ENCODE assay signal across 18 mouse cellular contexts in genomic region chr12:78219191-78219825, GRCm38 (mm10). TPM values are rescaled to one million over a fixed set of nuclear protein-coding genes. Genes with fewer than 3 reads are reported as not detected.
DNase-seq lines count a peak whose midpoint lies in the region; ATAC-seq and TF ChIP-seq lines count a peak whose summit lies in the region.
"Had no signal": no experiment of that assay in that cellular context is flagged by ENCODE, and none has a peak within 500 bp of the region (broad histone marks: within the 10 kb centered on the region; RNA-seq: fewer than 3 reads in every experiment).

No protein-coding gene starts in this region.

- peak; percentile 22 to 32 for DNase-seq in heart, adult 18-20 months
- DNase-seq in heart, postnatal 25 days (ENCODE audit: low spot score) = no peak
- DNase-seq in lung, postnatal 0 days (ENCODE audit: low spot score) = peak; percentile 35
- DNase-seq in lung, postnatal 4 days = no peak
- DNase-seq in splenic B cell, adult 2 months (ENCODE audit: low read depth, low spot score) = peak; percentile 43
- DNase-seq in right cerebral cortex, postnatal 36 days (ENCODE audit: low spot score in 2 of 2) = no peak
- no peak for DNase-seq in frontal cortex, adult 2 months (ENCODE audit: extremely low spot score in 1 of 2, low spot score in 1 of 2)
- DNase-seq: cerebellum, adult 9-11 months; heart, postnatal 4 days; kidney, adult 11 months; retina, postnatal 1 day had no signal

- no peak for ATAC-seq in lung, postnatal 0 days
- ATAC-seq in hematopoietic stem cell, adult 5-6 weeks (replicated peaks in 1 of 2; ENCODE audit: insufficient read depth in 1 of 2, low FRiP score in 2 of 2, low TSS enrichment in 1 of 2, low read depth in 1 of 2, poor library complexity in 2 of 2, severe bottlenecking in 2 of 2) = peak; percentile 22 to 36; a peak in 2 of 4 replicates

- H3K9me3 ChIP-seq in lung, postnatal 0 days (ENCODE audit: low read length) = no peaks in the 10 kb centered on the region
- H3K9me3 ChIP-seq: limb, embryonic 15.5 days; neural tube, embryonic 15.5 days had no signal

- H3K36me3 ChIP-seq in lung, postnatal 0 days (ENCODE audit: insufficient read depth, low read length) = no peaks in the 10 kb centered on the region
- no peaks in the 10 kb centered on the region for H3K36me3 ChIP-seq in splenic B cell, adult 2 months (ENCODE audit: control insufficient read depth, insufficient read depth, low read length, poor library complexity, severe bottlenecking)
- H3K36me3 ChIP-seq: limb, embryonic 15.5 days; neural tube, embryonic 15.5 days had no signal

- H3K27me3 ChIP-seq in lung, postnatal 0 days (replicated peaks; ENCODE audit: insufficient read depth, low read length) = no peaks in the 10 kb centered on the region
- no peaks in the 10 kb centered on the region for H3K27me3 ChIP-seq in splenic B cell, adult 2 months (ENCODE audit: control insufficient read depth, insufficient read depth, low read length, poor library complexity, severe bottlenecking)
- H3K27me3 ChIP-seq: limb, embryonic 15.5 days; neural tube, embryonic 15.5 days had no signal

- intact Hi-C loops in heart, postnatal 25 days (cut with DNase I) = no loop called here

- no peak for TF ChIP-seq EP300 in lung, postnatal 0 days (IDR thresholded peaks at IDR 0.05)

- WGBS in lung, postnatal 0 days = 76% methylated on average over 4 of the region's 4 CpGs

- no peaks in the 10 kb centered on the region for H3K4me1 ChIP-seq in lung, postnatal 0 days (ENCODE audit: insufficient read depth, low read depth, low read length)
- H3K4me1 ChIP-seq: limb, embryonic 15.5 days; neural tube, embryonic 15.5 days had no signal

- peak overlapping the region; percentile 0; the same call in 1 of the 2 replicates for H3K4me2 ChIP-seq in lung, postnatal 0 days (replicated peaks; ENCODE audit: low read depth, low read length)
- H3K4me2 ChIP-seq: limb, embryonic 15.5 days; neural tube, embryonic 15.5 days had no signal

- H3K4me3 ChIP-seq in lung, postnatal 0 days (ENCODE audit: low read depth, low read length) = no peak overlapping the region
- H3K4me3 ChIP-seq: limb, embryonic 15.5 days; neural tube, embryonic 15.5 days had no signal

- TF ChIP-seq CTCF in lung, postnatal 0 days (IDR thresholded peaks at IDR 0.05) = no peak

- no peak overlapping the region for H3K9ac ChIP-seq in lung, postnatal 0 days (replicated peaks; ENCODE audit: low read depth)
- H3K9ac ChIP-seq: limb, embryonic 15.5 days; neural tube, embryonic 15.5 days had no signal

- no peak overlapping the region for H3K27ac ChIP-seq in lung, postnatal 0 days (ENCODE audit: low read length)
- H3K27ac ChIP-seq: limb, embryonic 15.5 days; neural tube, embryonic 15.5 days; stomach, postnatal 0 days had no signal

RNA-seq across cellular contexts. Expression of gene Gphn, which starts 6.9 kb away (rescaled TPM):
- 10 to 100 TPM; 22.1 to 23.3 TPM for total RNA-seq in heart, adult 18-20 months (2021)
- total RNA-seq in heart, postnatal 25 days (2021) = 10 to 100 TPM; 22.4 to 23.9 TPM
- polyA plus RNA-seq in lung, postnatal 0 days (2015; fragmentation: Nextera tagmentation; extraction: Ambion mirVana) = 13.5 and 16.6 TPM in 2 replicates
- 19.4 and 19.9 TPM in 2 replicates for total RNA-seq in hematopoietic stem cell, adult 5-6 weeks (2017)
- polyA plus RNA-seq in frontal cortex, adult 2 months (2012; rRNA removed) = 69.0 and 70.7 TPM in 2 replicates

RNA-seq across cellular contexts. Expression of gene Gm6657, which starts 25.3 kb away (rescaled TPM):
- total RNA-seq in heart, adult 18-20 months (2021) = not detected
- total RNA-seq in heart, postnatal 25 days (2021) = not detected
- not detected in 2 replicates for polyA plus RNA-seq in lung, postnatal 0 days (2015; fragmentation: Nextera tagmentation; extraction: Ambion mirVana)
- not detected in 2 replicates for total RNA-seq in hematopoietic stem cell, adult 5-6 weeks (2017)
- polyA plus RNA-seq in frontal cortex, adult 2 months (2012; rRNA removed) = not detected in 2 replicates
- total RNA-seq: heart, postnatal 4 days; left cerebral cortex, adult 8-10 months had no signal
- polyA plus RNA-seq: gonadal fat pad, adult 2 months; large intestine, adult 2 months; limb, embryonic 15.5 days; neural tube, embryonic 15.5 days; stomach, postnatal 0 days had no signal

Comparison
In these comparisons a context has a peak if more than half of its experiments do, and no peak if none do; other contexts are left out.
1. DNase-seq: peak in heart, adult 18-20 months (2 of 2), lung, postnatal 0 days (single experiment) and splenic B cell, adult 2 months (single experiment); none in heart, postnatal 25 days (single experiment), lung, postnatal 4 days (0 of 2), right cerebral cortex, postnatal 36 days (0 of 2) and frontal cortex, adult 2 months (0 of 2).